Mouse (Mus musculus) CH12.LX (cell line): Measurements from ENCODE around the gene Myrip. TPM values are rescaled to one million over a fixed set of nuclear protein-coding genes. Genes with fewer than 3 reads are reported as not detected.

ENCODE experiments used
- DNase-seq: peaks from one replicate; pipeline ENCODE4 v3.0.0-alpha.2; 2013; ENCODE audit errors: extremely low read depth
- H3K27ac ChIP-seq: 2 replicates; pipeline ENCODE4 v1.5.1; 2012; ENCODE audit warnings: low read depth, mild to moderate bottlenecking, control low read depth, moderate library complexity; ENCODE audit not compliant: insufficient read depth
- H3K27me3 ChIP-seq: replicated peaks from 2 replicates; pipeline ENCODE3; 2012; ENCODE audit warnings: inconsistent platforms
- H3K36me3 ChIP-seq, 2 experiments: replicated peaks in 1 of 2; 2 replicates each; pipeline versions ENCODE3 to v1.6.1; 2012; ENCODE audit warnings: inconsistent platforms in 1 of 2, low read length in 1 of 2, mild to moderate bottlenecking in 1 of 2, mixed read lengths in 1 of 2, moderate library complexity in 1 of 2; ENCODE audit not compliant: control insufficient read depth in 1 of 2, insufficient read depth in 1 of 2
- H3K4me1 ChIP-seq, 2 experiments: 2 replicates each; pipeline ENCODE4 v1.6.1; 2012; ENCODE audit warnings: inconsistent platforms in 1 of 2, moderate library complexity in 1 of 2; ENCODE audit not compliant: insufficient read depth in 2 of 2, control insufficient read depth in 1 of 2
- H3K4me2 ChIP-seq: 2 replicates; pipeline ENCODE4 v1.6.1; 2012; ENCODE audit warnings: low read depth, mild to moderate bottlenecking, control low read depth; ENCODE audit not compliant: poor library complexity, insufficient read depth, severe bottlenecking
- H3K4me3 ChIP-seq, 3 experiments: fragments of 150-350 bp in 1 of 3; sonication (generic) in 1 of 3; replicated peaks in 1 of 3; 2 replicates each; pipeline versions ENCODE3 to v1.5.1; 2011 to 2012; ENCODE audit warnings: low read depth in 2 of 3, low read length in 2 of 3, mild to moderate bottlenecking in 2 of 3, moderate library complexity in 2 of 3, control low read depth in 1 of 3, improper control_type of control experiment in 1 of 3, inconsistent platforms in 1 of 3, mixed read lengths in 1 of 3; ENCODE audit not compliant: poor library complexity in 1 of 3
- H3K79me2 ChIP-seq: replicated peaks from 2 replicates; pipeline ENCODE4 v1.6.1; 2012; ENCODE audit warnings: mild to moderate bottlenecking, moderate library complexity; ENCODE audit not compliant: control insufficient read depth, poor library complexity, insufficient read depth, severe bottlenecking; ENCODE audit errors: extremely low read depth
- H3K9ac ChIP-seq: 2 replicates; pipeline ENCODE4 v1.6.1; 2012; ENCODE audit warnings: low read depth, mild to moderate bottlenecking, control low read depth, moderate library complexity; ENCODE audit not compliant: insufficient read depth
- H3K9me3 ChIP-seq: replicated peaks from 2 replicates; pipeline ENCODE3; 2012; ENCODE audit warnings: low read length, inconsistent platforms, mixed read lengths
- BHLHE40 ChIP-seq: IDR thresholded peaks from 2 replicates; pipeline ENCODE4 v1.6.1; 2011; ENCODE audit warnings: mild to moderate bottlenecking, low read depth, low read length, improper control_type of control experiment
- CHD1 ChIP-seq: IDR thresholded peaks from 2 replicates; pipeline ENCODE4 v1.6.1; 2012; ENCODE audit warnings: low read depth, low read length, improper control_type of control experiment, inconsistent platforms
- ELF1 ChIP-seq: IDR thresholded peaks from 2 replicates; pipeline ENCODE4 v1.6.1; 2014; ENCODE audit warnings: low read depth, mild to moderate bottlenecking, inconsistent platforms, low read length, improper control_type of control experiment
- EP300 ChIP-seq: IDR thresholded peaks from 2 replicates; pipeline ENCODE4 v1.6.1; 2011; ENCODE audit warnings: low read length, improper control_type of control experiment
- GABPA ChIP-seq: IDR thresholded peaks from 2 replicates; pipeline ENCODE4 v1.6.1; 2012; ENCODE audit warnings: low read depth, low read length, improper control_type of control experiment, inconsistent platforms; ENCODE audit not compliant: insufficient replicate concordance
- JUN ChIP-seq: IDR thresholded peaks from 2 replicates; pipeline ENCODE4 v1.6.1; 2011; ENCODE audit warnings: low read depth, mild to moderate bottlenecking, low read length, improper control_type of control experiment, moderate library complexity; ENCODE audit not compliant: insufficient read depth
- JUND ChIP-seq: conservative IDR thresholded peaks from 2 replicates; pipeline ENCODE4 v1.6.1; 2011; ENCODE audit warnings: low read depth, low read length, improper control_type of control experiment
- MAZ ChIP-seq: IDR thresholded peaks from 2 replicates; pipeline ENCODE4 v1.6.1; 2012; ENCODE audit warnings: low read depth, mild to moderate bottlenecking, inconsistent platforms, low read length, improper control_type of control experiment, moderate library complexity
- MXI1 ChIP-seq: IDR thresholded peaks from 2 replicates; pipeline ENCODE4 v1.6.1; 2011; ENCODE audit warnings: mild to moderate bottlenecking, low read depth, low read length, improper control_type of control experiment
- NELFE ChIP-seq: IDR thresholded peaks from 2 replicates; pipeline ENCODE4 v1.6.1; 2011; ENCODE audit warnings: low read depth, low read length, improper control_type of control experiment
- NRF1 ChIP-seq: IDR thresholded peaks from 2 replicates; pipeline ENCODE4 v1.6.1; 2014; ENCODE audit warnings: low read depth, mild to moderate bottlenecking, inconsistent platforms, low read length, improper control_type of control experiment, moderate library complexity
- POLR2AphosphoS2 ChIP-seq: IDR thresholded peaks from 2 replicates; pipeline ENCODE4 v1.6.1; 2011; ENCODE audit warnings: low read depth, low read length, improper control_type of control experiment
- TBP ChIP-seq: conservative IDR thresholded peaks from 2 replicates; pipeline ENCODE4 v1.6.1; 2011; ENCODE audit warnings: low read depth, low read length, improper control_type of control experiment
- ZC3H11A ChIP-seq: IDR thresholded peaks from 2 replicates; pipeline ENCODE4 v1.6.1; 2012; ENCODE audit warnings: low read depth, mild to moderate bottlenecking, inconsistent platforms, low read length, improper control_type of control experiment
- ZKSCAN1 ChIP-seq: IDR thresholded peaks from 2 replicates; pipeline ENCODE4 v1.6.1; 2012; ENCODE audit warnings: low read depth, inconsistent platforms, low read length, improper control_type of control experiment, borderline replicate concordance
- ZMIZ1 ChIP-seq: IDR thresholded peaks from 2 replicates; pipeline ENCODE4 v1.6.1; 2012; ENCODE audit warnings: low read depth, mild to moderate bottlenecking, inconsistent platforms, low read length, improper control_type of control experiment
- ZNF384 ChIP-seq: IDR thresholded peaks from 2 replicates; pipeline ENCODE4 v1.6.1; 2012; ENCODE audit warnings: low read depth, low read length, improper control_type of control experiment, inconsistent platforms
- dilution Hi-C: fragments of 300-500 bp; cut with MboI; formaldehyde crosslinking; loops from 2 replicates; pipeline ENCODE4 v1.14.3; 2020; ENCODE audit warnings: low sequenced_read_pairs; ENCODE audit not compliant: extremely low pct_unique_long_range_greater_than_20kb, extremely low pct_ligation_motif_present
- in situ Hi-C: fragments of 300-500 bp; cut with MboI; formaldehyde crosslinking; loops from 3 replicates; pipeline ENCODE4 v1.14.3; 2019; ENCODE audit warnings: low sequenced_read_pairs, low pct_ligation_motif_present, low pct_unique_long_range_greater_than_20kb, mixed read lengths
- polyA plus RNA-seq: library from polyadenylated mRNA; unstranded; fragments of >175 nt; gene quantifications from 2 replicates; pipeline ENCODE4 v1.2.1, GENCODE M21; 2012; ENCODE audit warnings: low read depth; ENCODE audit not compliant: insufficient read length
- total RNA-seq, 2 experiments: library from RNA; depleted of rRNA; stranded (reverse); fragments of 300-350 nt in 1 of 2; fragments of >200 nt in 1 of 2; gene quantifications; 2 replicates each; pipeline ENCODE4 v1.2.3; 2012 to 2014

Gene Myrip
- total and polyA plus RNA-seq, 3 experiments: not detected

DNA sequence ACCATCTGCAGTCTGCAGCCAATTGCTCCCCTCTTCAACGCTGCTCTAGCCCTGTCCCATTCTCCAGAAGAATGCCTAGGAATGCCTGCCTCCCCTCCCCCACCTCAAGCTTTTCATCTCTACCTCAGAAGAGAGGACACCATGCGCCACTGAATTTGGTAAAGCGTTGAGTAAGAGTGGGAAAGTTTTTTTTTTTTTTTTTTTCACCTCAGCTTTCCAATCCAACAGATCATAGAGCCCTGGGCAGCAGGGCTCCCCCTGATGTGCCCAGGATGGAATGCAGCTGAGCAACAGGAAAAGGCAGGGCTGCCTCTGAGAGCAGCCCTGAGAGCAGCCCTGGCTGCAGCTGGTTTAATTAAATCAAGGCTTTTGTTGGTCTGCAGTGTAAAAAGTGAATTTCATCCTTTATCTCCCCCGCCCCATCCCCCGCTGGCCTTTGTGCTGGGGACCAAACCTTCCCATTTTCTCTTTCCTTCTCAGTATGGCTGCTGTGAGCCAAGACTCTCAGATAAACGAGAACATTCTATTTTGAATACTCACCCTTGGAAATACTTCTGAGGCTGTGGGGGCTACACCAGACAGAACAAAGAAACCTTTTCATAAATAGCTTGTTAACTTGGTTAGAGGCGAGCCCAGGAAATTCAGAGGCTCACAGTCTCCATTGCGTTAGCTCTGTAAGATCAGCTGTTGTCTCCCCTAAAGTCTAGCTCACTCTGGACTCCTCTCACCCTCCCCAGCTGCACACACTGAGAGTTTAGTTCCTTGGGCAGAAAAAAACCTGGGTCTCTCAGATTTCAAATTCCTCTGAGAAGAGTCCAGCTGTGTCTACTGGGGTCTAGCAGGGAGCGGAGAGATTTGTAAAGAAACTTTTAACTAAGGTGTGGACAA is 154.7 kb downstream of the Myrip start:
- DNase-seq: no peak
- in situ Hi-C loops (no loop called here), dilution Hi-C loops (no loop called here)
- no peak overlapping the region for H3K9ac ChIP-seq
- H3K9me3 ChIP-seq: peaks cover 4% of the 10 kb centered on the region
- no peak overlapping the region for H3K4me3 ChIP-seq
- no peak overlapping the region for H3K4me2 ChIP-seq
- H3K27me3 ChIP-seq: peaks cover 2% of the 10 kb centered on the region
- no peaks in the 10 kb centered on the region for H3K36me3 ChIP-seq
- H3K79me2 ChIP-seq: no peaks in the 10 kb centered on the region
- H3K4me1 ChIP-seq: no peaks in the 10 kb centered on the region
- TF ChIP-seq BHLHE40 (no peak), ZNF384 (peak; percentile 59; the same call in 1 of the 2 replicates), MXI1 (no peak), TBP (no peak)
- H3K27ac ChIP-seq: no peak overlapping the region

DNA sequence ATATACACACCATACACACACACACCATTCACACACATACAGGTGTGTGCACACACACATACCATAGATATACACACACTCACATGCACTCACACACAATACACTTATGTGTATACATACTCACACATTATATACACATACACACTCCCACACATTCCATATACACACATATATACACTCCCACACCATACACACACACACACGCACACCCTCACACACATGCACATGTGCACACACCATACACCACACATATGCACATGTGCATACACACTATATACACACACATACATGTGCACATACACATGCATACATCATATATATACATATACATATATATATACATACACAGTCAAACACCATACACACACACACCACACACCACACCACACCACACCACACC is 169.1 kb downstream of the Myrip start:
- Histone ChIP-seq H3K4me2 (no peak overlapping the region), H3K27me3 (no peaks in the 10 kb centered on the region), H3K4me1 (no peaks in the 10 kb centered on the region), H3K4me3 (no peak overlapping the region), H3K27ac (no peak overlapping the region), H3K79me2 (no peaks in the 10 kb centered on the region), H3K9me3 (no peaks in the 10 kb centered on the region), H3K36me3 (no peaks in the 10 kb centered on the region), H3K9ac (no peak overlapping the region)
- TF ChIP-seq BHLHE40 (no peak), NRF1 (no peak), POLR2AphosphoS2 (no peak), GABPA (no peak), ZMIZ1 (no peak), ZC3H11A (no peak), EP300 (no peak), ELF1 (no peak), ZKSCAN1 (no peak), JUND (no peak), NELFE (no peak), JUN (no peak), CHD1 (no peak), MAZ (no peak), ZNF384 (no peak)
- in situ Hi-C loops (loop anchor here (10.0 kb wide), 1 partner anchor 46 kb away; no protein-coding TSS in a partner anchor), dilution Hi-C loops (no loop called here)
- DNase-seq: no peak
